Mouse (Mus musculus): ENCODE measurements around the gene Gfra1.

The Gfra1 gene

GRCm38 (mm10) chr19:58455496-58456061 is at the start of gene Gfra1:
Gene Gfra1 (minus strand): TSS chr19:58455909.
- peak; percentile 12 for DNase-seq (ENCODE audit: low spot score)

DNA sequence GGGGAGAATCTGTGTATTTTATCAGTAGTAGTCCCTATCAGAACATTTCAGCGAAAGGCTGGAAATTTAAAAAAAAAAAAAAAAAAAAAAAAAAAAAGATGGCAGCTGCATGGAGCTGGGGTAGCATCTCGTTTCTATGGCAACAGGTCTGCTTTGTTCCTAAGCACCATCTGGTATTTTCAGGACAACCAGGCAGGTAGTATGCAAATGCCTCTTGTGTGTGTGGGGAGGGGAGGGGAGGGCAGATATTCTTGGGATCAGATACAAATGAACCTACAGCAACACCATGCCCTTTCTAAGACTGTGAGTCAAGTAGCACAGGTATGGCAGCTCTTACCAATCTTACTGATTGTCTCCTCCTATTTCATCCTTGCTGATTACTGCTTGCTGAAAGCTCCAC is 44.3 kb upstream of the Gfra1 start:
- DNase-seq (ENCODE audit: low spot score) = no peak

DNA sequence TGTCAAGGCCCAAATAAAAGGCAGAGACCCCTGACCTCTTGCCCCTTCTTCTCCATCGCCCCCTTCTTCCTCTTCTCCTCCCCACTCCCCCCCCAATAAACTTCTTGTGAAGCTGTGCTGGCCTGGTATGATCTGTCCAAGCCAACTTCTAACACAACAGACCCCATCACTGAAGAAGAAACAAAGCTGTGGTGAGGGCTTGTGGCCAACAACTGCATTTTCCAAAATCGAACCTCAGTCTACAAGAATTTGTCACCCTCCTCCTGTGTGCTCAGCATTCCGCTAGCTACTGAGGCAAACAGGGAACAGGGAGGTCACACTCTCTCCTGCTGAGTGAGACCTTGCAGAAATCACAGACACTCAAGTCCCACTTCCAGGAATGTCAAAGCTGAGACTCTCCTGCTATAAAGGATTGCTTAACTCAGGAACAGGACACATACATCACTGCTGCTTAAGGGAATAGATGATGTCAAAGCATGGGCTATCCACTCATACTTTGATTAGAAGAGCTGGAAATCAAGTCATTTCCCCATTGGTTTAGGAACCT is 43.8 kb upstream of the Gfra1 start:
- no peak for DNase-seq (ENCODE audit: low spot score)

DNA sequence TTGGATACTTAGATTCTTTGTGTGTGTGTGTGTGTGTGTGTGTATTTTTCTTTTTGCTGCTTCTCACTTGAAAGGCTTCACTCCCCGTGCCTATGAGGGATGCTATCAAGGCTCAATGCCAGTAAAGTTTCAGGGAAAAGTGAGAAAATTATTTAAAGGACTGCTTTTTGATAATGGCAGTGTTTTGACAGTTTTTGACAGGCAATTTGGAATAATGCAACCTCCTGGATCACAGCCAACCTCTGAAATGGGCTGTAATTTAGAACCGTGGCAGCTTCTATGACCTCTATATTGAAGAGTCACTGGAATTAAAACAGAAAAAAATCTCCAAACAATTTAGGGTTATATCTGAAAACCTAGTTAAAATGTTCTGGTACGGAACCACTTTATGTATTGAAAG is 41.4 kb upstream of the Gfra1 start:
- no peak for DNase-seq (ENCODE audit: low spot score)

GRCm38 (mm10) chr19:58486686-58487085 is 31.0 kb upstream of the Gfra1 start:
- DNase-seq (ENCODE audit: low spot score) = no peak

DNA sequence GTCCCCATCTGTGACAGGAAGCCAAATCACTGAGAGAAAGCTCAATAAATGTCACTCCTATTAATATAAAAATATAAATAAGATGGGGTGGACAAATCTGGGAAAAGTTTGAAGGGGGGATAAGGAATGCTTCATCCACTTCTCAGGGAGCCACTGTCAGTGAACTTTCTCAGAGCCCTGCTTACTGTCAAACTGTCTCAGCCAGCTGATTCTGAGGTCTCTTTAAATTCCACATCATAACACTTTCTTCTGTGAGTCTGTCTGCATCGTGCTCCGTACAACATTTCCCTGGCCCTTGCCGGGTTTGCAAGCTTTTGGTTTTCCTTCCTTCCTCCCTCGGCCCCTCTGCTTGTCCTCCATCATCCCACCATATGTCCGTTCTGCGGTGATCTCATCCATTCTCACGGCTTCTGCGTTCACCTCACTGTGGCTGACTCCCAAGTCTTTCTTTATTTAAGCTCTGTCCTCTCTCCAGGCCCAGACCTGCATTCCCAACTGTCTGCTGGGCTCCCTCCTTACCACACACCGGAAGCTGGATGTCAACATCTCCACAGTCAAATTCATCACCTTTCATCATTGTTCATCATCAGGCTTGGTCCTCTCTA is 26.8 kb upstream of the Gfra1 start:
- DNase-seq (ENCODE audit: low spot score) = no peak

GRCm38 (mm10) chr19:58474251-58474650 is 18.5 kb upstream of the Gfra1 start:
- no peak for DNase-seq (ENCODE audit: low spot score)

GRCm38 (mm10) chr19:58469421-58469820 is 13.7 kb upstream of the Gfra1 start:
- peak; percentile 19 for DNase-seq (ENCODE audit: low spot score)

- DNase-seq (ENCODE audit: low spot score) = no peak
Measured at GRCm38 (mm10) chr19:58468331-58468730, 12.6 kb upstream of the Gfra1 start.

DNA sequence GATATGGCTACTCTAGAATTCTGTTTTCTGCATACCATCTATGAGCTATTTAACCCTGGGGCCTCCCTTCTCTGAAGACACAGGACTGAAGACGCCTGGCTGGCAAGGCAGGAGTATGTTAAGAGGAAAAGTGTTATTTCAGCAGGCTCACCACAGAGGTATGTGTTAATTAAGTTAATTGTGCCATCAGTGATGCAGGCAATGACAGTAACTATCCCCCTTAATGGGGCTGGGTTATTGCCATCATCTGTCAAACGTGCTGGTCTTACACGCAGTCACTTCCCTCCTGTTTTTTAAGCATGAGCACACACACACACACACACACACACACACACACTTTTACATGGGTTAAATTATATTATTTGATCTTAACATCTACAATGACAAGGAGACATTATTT is 8.0 kb upstream of the Gfra1 start:
- DNase-seq (ENCODE audit: low spot score) = no peak

DNA sequence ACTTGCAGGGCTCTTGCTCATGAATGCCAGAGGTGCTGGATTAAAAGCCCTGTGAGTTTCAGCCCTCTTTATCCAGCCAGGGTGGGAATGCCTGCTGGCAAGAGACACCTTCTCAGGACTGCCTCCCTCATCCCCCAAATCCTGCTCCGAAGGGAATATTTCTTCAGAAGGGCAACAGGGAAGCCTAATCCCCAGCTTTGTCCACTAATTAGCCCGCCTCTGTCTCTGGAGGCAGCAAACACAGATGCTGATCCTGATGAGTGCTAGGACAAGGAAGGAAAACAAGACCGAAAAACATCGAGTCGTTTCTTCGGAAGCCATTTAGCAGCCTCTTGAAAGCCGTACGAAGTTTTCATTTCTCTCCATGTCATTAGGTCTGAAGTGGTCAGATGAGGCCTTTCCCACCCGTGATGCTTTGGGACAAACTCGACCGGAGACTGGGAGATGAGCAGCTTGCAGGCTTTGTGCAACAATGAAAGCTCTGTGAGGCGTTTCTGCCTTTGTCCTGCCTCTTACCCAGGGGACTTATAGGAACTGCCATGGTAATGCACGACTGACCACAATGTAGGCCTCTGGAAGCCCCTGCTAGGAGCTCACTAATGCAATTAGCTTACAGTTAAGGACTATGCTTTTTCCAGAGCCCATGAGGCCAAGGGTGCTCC is 4.8 kb upstream of the Gfra1 start:
- no peak for DNase-seq (ENCODE audit: low spot score)

GRCm38 (mm10) chr19:58456491-58457061 is 867 bp upstream of the Gfra1 start:
- DNase-seq (ENCODE audit: low spot score) = no peak

DNA sequence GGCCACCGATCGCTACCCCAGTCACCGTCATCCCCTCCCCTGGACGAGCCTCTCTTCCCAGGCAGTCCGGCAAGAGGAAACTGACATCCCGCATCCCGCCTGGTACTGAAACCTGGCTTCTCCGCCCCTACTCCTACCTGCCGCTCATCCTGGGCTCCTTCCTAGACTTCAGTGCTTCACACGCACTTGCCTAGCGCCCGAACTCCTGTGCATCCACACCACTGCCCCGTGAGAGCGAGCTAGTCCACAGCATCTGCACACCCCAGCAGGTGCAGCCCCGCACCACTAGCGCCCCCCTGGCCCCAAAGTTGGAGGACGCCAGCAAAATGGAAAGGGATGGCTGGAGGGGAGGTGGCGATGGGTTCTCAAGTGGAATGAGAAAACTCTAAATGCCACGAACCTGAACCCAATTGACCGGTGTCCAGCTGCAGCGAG is 631 bp downstream of the Gfra1 start:
- DNase-seq (ENCODE audit: low spot score) = no peak

DNA sequence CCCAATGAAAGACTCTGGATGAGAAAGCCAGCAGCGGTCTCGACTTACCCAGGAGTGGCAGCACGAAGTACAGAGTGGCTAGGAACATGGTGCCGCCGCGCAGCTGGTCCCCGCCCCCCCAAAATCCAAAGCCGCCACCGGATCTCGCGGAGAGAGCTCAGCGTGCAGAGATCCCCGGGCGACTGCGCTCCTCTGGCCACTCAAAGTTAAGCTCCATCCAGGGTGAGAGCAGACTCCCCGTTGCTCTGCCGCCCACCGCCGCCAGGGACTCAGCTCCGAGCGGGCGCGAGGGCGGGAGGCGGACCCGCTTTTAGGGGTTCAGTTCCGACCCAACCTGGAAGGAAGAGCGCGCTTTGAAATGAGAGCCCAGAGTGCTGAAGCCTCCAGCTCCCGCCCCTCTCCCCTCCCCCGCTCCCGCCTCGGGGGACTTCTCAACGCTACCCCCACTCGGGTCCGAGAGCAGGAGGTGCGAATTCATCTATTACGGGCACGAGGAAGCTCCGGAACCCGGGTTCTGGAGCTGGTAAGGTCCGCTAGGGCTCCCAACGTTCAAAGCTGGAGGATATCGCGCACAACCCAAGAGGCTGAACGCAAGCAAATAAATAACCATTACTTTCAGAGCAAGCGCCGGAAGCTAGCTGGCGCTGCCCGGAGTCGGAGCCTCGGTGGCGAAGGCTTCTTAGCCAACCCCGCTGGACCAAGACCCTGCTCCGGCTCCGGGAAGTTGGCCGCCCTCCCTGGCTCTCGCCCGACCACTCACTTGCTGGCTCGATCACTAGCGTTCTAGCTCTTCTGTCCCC is 1.2 kb downstream of the Gfra1 start:
- no peak for DNase-seq (ENCODE audit: low spot score)

GRCm38 (mm10) chr19:58453581-58453980 is 2.1 kb downstream of the Gfra1 start:
- DNase-seq (ENCODE audit: low spot score) = no peak

- no peak for DNase-seq (ENCODE audit: low spot score)
Measured at GRCm38 (mm10) chr19:58452941-58453551, 2.7 kb downstream of the Gfra1 start.

DNA sequence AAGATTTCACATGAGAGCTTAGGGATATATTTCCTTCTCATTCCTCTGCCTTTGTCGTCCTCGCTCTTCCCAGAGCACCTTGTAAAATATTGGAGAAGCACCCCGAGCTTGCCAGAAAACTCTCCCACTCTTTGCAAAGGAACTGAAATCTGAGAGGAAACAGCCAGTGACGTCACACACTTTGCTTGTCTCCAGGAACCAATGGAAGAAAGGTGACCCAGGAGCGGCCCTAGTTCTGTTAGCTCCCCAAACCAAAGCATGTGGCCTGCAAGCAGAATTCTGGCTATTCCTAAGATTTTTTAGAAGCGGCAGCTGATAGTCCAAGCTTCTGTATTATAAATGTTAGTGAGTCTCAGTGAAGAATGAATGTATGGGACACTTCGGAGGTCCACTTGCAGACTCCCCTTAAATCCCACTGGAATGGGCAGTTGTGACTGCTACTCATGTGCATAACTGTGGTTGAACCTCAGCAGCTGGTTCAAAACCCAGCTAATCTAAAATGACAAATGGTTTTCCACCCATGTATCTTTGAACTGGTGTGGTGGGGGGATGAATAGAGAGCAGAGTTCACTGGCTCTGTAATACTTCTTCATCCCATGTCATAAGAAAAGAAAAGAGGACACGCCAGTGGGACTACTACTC is 3.4 kb downstream of the Gfra1 start:
- no peak for DNase-seq (ENCODE audit: low spot score)

- DNase-seq (ENCODE audit: low spot score) = no peak
Measured at GRCm38 (mm10) chr19:58451323-58451722, 4.4 kb downstream of the Gfra1 start.

DNA sequence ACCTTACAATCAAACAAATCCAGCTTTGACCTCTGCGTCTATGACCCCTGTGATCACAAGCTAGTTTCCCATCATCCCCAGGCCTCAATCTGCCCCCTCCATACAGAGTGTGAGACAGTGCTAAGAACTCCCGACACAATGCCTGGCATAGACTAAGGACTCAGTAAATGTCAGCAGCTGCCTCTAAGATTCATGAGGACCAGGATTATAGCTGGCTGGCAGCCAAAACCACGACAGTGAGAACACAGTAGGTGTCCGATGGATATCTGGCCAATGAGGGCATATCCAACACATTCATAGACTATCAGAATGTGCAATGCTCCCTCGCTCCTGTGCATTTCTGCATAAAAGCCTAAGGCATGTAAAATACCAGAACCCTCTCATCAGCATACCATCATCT is 5.0 kb downstream of the Gfra1 start:
- DNase-seq (ENCODE audit: low spot score) = no peak

DNA sequence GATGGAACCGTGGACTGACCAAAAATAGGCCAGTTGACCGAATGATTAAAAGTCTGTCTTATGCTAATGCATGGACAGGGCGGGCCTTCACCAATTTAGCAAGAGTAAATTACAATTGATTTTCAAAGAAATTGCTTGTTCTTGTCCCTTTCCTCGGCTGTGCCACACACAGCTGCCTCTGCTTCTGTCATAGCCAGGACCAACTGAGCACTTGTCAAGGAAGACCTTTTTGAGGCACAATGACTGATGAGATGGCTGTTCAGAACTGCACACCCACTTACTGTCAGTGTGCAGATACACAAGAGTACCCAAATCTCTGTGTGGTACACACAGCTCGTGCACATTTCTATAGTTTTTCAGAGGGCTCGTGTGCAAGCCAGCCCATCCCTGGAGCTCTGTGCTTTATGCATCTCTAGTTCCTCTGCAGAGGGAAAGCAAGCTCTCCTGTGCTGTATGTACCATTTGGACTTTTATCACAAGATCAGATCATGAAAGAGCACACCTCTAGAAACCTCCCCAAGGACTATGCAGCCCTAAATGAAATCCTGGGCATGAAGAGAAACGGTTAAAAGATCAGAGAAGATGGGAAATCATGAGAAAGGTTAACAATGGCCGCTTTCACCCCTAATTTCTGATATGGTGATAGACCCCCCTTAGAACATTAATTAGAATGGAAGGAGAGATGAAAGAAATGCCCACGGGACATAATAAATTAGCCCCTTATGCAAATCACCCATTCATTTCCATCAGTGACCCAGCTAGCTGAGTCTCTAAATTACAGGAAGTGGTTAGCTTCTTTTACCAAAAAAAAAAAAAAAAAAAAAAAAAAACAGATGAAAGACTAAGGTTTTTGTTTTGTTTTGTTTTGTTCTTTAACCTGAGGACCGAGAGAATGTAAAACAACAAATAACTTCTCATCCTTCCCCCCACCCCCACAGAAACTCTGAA is 12.7 kb downstream of the Gfra1 start:
- no peak for DNase-seq (ENCODE audit: low spot score)
